Mouse (Mus musculus): ENCODE measurements at regions not wholly inside any gene's neighbourhood (a gene's known extent, or its start where the extent isn't known, plus 50 kb on each side); places are given as distances from the start of the nearest gene placed in this dataset.

DNA sequence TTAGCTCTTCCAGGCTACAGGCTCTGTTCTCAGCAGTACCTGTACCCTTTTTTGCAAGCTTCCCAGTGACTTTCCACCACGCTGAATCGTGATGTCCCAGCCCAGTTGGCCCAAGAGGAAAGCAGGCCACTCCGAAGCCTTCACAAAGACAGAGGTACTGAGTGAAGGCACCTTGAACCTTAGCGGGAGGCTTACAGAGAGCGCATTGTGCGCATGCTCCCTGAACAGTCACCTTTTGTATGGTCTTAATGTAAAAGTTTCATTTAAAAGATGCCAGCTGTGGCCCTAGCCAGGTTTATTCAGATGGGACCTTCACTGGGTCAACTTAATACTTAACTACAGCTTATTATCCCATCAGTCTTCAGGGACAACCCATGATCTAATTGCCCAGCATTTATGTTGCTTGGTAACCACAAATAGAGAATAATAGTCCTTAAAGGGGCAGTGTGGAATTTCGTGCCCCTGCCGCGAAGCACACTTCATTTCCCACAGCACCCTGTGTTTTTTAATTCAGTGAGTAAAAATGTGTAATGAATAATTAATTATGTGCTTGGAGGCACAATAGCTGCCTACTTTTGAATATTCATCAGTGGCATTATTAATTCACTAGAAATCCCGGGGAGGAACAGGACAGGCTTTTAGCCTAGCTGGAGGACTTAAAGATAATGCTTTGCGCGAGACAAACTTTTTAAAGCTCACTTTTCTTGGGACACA lies 111.3 kb upstream of the Vrk1 start:
- DNase-seq (ENCODE audit: low read depth, low spot score) = no peak

DNA sequence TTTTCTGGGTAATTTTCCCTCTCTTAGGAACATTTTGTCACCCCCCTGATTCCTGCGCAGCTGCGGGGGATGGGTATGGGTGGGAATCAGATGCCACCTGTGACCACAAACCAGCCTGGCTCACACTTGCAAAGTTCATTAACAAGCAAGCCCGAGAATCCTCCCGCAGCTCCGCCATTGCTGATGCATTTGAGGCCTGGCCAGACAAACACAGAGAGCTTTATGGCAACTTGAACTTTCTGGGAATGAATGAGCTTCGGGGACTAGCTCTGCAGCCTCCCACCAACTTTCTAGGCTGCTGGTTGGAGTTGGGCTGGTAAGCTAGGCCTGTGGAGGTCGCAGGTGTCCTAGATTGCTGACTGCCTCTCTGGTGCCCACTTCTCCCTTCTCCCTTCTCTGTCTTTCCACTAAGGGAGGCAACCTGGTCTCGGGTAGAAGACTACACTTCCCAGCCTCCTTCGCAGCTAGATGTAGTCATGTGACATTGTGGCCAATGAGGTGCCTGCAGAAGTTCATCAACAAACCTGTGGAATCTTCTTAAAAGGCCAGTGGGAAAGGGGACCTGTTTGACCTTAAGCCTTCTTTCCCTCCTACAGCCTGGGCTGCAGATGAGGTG lies 110.6 kb upstream of the Vrk1 start:
- DNase-seq (ENCODE audit: low read depth, low spot score) = no peak

DNA sequence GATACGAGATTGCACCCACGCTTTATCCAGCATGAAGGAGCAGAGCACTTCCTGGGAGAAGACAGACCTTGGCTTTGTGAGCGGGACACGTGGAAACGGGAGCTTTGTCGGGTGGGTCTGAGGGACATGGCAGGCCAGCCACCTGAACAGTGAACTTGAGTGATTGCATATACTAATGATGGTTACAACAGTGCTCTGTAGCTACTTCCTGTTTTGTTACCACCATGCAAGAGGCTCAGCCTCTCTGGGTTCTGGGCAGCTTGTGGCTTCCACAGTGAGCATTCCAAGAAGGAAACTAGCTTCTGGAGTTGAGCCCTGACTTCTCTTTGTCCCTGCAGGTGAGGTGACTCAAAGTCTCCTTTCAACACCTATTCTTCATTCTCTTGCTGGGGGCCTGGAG lies 109.5 kb upstream of the Vrk1 start:
- no peak for DNase-seq (ENCODE audit: low read depth, low spot score)

DNA sequence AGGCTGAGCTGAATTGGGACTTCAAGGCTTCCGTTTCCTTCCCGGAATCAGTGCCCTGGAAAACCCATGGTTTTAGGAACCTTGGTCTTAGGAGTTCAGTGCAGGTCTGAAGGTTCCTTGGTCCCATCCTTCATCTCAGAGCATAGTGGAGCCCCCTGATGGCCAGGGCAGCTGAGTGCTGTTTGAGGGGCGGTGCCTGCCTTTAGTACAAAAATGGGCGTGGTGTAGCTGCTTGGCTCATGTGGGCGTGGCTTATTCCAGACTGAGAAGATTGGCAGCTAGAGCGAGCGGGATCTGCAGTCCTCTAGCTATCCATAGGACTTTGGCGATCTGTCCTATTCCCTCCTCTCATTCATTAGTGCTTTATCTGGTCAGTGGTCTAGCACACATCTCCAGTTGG lies 107.0 kb upstream of the Vrk1 start:
- peak; percentile 13 for DNase-seq (ENCODE audit: low read depth, low spot score)

DNA sequence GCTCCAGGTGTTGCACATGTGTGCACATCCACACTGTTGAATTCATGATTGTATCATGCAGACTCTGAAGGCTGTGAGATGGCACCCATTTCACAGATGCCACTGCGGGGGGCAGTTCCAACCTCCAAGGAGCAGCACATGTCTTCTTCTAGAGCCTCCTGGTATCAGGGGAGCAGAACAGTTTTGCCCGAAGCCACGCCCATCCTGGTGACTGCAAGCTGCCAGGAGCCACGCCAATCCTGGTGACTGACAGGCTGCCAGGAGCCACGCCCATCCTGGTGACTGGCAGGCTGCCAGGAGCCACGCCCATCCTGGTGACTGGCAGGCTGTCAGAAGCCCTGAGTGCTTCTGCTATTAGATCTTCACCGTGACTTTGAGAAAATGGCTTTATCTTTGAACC lies 103.4 kb upstream of the Vrk1 start:
- peak; percentile 70 for DNase-seq (ENCODE audit: low read depth, low spot score)

DNA sequence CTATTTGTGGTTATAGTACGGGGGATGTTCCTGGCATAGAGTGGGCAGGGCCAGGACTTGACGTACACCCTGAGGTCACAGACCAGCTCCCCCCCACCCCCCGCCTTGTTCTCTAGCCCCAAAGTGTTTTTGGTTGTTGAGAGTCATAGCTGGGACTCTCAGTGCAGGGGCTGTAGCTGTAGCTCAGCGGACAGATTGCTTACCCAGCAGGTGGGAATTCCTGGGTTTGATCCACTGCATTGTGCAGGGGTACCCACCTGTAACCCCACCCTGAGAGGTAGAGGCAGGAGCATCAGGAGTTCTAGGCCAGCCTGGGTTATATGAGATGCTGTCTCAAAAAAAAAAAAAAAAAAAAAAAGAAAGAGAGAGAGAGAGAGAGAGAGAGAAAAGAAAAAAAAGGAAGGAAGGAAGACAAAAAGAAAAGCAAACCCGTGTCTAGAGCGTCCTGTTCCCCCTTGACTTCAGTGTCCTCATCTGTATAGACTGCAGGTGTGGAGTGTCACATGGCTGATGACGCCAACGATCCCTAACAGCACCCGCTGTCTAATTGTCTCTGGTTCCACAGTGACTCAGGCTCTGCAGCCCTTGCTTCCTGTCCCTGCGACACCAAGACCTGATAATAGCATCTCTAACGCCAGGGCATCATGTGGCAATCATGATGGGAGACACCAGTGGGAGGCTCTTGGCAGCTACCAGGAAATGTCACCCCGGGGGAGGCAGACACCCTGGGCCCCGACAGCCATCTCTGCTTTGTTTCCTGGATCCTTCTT lies 102.0 kb upstream of the Vrk1 start:
- peak; percentile 12 for DNase-seq (ENCODE audit: low read depth, low spot score)

DNA sequence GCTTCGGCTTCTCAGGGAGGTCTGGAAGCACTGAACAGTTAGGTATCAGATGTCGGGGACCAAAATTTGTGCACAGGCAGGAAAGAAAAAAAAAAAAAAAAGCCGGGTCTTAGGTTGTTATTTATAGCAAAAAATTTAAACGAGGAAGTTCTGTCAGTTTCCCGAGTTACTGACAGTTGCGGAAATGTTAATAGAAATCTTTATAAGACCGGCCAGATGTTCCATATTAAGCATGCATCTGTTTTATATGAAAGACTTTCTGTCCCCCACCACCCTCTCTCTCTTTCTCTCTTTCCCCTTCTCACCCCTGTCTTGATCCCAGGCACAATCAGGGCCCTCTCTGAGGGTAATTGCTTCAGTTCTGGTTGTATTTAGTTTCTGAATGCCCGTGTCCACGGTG lies 98.5 kb upstream of the Vrk1 start:
- no peak for DNase-seq (ENCODE audit: low read depth, low spot score)

DNA sequence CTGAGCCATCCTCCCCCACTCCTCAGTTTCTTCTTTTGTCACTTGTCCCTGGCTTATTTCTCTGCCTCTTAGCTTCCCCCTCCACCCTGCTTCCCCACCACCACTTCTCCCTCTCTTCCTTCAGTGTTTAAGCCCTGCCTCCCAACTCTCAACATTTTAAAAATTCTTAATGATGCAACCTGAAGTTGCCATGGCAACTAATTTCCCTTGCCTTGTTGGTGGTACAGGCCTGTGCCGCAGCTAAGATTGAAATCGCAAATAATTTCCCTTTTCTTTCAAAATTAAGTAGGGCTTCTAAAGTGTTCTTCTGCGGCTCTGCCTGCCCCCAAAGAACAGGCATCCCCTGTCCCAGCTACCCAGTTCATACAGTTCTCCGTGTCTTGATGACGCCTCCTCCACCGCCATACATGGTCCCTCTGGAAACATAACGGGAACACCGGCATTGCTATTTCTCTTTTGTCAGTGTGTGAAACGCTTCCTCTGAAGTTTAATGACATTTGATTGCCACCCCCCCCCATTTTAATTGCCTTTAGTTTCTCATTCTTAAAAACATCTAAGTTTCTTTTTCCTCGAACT lies 92.6 kb upstream of the Vrk1 start:
- DNase-seq (ENCODE audit: low read depth, low spot score) = no peak

DNA sequence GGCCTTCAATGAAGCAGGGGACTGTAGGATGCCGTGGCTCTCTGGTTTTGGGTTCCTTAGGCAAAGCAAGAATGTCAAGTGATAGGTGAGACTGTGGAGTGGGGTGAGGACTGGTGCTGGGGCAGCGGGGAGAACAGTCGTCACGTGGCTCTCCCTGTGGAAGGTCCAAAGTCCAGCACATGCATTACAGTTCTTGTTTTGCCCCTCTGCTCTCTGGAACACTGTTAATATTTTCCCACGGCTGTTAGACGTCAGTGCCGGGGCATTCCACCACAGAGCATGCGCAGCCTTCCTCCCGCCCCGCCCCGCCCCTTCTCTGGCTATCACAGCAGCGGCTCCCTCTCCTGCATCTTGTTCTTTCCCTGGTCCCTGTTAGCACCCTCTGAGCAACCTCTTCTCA lies 91.3 kb upstream of the Vrk1 start:
- DNase-seq (ENCODE audit: low read depth, low spot score) = no peak

DNA sequence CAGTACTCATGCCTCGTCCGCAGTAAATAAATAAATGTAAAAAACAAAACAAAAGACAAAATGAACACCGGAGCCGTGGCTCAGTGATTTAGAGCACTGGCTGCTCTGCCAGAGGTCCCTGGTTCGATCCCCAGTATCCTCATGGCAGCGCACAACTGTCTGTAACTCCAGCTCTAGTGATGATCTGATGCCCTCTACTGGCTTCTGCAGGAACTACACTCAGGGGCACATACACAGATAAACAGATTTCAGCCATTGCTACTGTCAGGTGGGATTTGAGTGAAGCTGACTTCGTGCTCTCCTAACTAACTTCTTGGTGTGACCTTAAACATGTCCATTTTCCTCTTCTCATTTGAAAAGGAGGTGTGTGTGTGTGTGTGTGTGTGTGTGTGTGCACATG lies 82.8 kb upstream of the Vrk1 start:
- DNase-seq (ENCODE audit: low read depth, low spot score) = no peak

DNA sequence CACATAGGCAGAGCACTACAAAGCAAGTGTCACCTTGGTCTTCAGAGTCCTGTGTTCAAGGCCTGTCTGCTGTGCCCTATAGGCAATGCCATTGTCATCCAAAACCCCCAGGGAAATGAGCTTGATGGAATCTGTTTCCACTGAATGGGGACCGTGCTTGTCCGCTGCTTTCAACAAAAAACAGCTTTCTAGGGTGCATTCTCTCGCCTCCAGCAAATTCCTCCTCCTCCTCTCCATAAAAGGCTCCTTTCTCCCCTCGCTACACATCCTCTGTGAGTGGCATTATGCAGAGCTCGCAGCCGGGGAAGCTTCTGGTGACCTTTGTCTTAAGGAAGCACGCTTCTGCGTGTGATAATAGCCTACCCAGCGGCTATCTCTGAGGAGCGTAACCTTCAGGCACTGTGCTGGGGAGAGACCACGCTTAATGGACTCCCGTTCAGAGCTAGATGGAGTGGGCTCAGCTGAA lies 80.5 kb upstream of the Vrk1 start:
- DNase-seq (ENCODE audit: low read depth, low spot score) = no peak

DNA sequence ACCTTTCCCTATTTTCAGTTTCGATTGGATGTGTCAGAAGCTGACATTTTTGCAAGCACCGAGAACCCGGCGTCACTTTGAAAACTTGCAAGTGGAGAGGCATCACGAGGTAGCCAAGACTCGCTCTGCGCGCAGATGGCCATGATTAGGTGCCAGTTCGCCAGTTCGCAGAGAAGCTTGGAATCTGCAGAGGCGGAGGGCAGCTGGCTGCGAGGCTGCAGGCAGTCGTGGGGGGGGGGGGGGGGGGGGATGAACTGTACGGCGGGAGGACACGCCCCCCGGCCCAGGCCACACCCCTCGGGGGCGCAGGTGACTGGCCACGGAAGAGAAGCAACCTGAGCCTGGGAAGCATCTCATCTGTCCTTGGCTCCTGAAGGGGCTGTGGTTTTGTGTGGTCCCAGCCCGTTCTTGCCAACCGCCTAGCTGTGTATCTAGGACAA lies 74.6 kb upstream of the Vrk1 start:
- peak; percentile 29 for DNase-seq (ENCODE audit: low read depth, low spot score)

DNA sequence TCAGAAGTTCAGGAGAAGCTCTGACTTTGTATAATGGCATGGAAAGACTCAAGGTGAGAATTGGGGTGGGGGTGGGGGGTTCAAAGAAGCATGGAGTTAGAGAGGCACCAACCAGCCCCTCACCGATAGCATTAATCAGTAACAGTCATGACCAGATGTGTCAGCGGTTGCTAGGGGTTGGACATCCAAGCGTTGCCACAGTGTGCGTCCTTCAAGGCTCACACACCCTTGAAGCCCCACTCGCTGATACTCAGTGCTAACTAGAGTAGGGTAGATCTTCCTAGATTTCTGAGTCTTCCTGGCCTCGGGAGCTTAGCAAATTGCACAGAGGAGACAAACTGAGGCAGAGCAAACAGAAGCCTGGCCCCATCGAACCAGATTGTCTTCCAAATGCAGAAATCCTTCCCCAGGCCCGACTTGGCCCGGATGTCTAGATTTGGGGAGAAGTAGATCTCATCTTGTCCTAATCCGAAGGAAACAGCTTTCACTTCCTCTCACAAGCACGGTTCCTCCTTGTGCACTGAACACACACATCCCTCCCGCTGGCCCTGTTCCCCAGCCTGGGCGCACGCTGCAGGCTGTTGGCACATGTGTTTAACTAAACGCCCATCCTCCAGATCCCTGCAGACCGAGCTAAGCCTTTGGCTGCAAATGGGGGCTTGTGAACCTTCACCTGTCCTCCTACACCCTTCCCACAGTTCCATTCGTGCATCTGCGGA lies 73.1 kb upstream of the Vrk1 start:
- no peak for DNase-seq (ENCODE audit: low read depth, low spot score)

DNA sequence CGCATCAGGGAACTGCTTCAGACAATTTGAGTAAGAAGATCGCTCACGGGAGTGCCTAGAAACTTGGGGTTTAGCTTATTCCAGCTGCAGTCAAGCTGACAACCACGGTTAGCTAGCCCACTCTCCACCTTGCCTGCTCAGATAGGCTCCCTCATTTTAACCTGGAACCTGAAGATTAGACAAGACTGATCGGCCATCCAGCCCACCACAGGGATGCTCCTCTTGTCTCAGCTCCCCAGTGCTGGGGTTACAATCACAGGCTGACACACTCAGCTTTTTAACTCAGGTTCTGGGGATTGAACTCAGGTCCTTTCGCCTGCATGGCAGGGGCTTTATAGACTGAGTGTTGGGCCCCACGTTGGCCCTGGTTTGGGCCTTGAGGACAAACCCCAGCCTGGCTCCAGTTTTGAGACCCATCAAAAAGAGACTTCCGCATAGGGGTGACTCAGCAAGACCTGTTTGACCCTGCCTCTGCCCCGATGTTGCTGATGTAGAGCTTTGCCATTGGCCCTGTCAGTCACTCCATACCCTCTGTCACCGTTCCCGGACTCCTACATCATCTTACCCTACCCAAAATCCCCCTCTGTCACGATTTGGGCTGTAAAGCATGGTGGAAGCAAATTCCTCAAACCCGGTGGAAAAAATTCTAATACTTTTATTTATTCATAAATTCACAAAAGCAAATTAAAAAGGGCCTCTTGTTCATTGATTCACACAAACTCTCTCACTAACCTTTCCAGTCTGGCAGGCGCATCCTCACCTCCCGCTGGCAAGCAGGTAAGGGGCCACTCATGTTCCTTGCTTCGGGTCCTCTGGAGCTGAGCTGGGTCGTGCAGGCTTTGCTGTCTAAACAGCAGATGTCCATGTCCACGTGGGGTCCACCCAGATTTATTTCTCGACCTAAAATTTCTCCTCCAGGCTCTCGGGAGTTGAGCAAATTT lies 67.6 kb upstream of the Vrk1 start:
- DNase-seq (ENCODE audit: low read depth, low spot score) = no peak

DNA sequence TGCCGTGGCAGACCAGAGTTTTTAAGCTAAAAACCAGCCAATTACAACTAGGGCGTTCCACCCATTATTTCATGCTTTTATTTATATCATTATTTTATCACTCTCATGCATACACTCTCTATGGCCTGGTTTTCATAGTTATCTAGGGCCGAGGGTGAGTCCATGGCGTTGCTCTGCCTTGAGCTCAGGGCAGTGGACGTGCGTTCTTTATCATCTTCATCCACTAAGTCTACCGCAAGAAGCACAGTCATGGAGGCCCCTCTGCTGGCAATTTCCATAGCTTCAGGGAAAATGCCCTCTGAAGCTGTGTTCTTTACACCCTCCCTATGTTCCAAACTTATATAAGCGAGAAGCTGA lies 67.0 kb upstream of the Vrk1 start:
- DNase-seq (ENCODE audit: low read depth, low spot score) = no peak

DNA sequence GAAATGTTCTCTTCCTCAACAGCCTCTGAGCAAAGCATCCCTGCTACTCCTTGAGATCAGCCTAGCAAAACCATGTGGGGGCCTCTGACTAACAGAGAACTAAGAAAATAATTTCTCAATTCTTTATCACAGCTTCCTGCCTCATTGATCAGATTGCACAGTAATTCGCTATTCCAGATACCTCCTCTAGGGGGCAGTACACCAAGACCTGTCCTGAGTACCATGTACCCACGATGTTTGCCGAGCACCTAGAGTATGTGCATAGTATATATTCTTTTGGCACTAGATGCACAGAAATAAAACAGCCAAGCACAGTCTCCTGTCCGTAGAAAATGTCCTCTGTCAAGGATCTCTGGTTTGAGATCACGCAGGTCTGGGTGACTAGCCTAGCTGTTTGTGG lies 62.7 kb upstream of the Vrk1 start:
- peak; percentile 51 for DNase-seq (ENCODE audit: low read depth, low spot score)

DNA sequence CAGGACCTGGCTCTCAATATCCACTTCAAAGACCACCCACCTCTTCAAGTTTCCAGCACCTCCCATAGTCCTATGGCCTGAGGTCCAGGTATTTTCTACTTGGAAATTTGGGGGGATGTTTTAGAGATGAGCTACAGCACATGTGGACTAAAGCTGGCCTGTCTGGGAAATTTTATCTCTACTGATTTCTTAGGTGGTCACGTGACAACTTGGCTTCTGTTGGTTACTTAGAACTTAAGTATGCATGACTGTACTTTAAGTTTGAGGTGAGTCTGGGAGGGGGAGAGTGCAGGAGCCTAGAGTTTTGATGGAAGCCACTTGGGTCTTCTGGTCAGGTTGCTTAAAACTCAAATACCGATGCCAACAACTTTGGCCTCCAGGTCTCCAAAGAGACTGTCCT lies 61.7 kb upstream of the Vrk1 start:
- DNase-seq (ENCODE audit: low read depth, low spot score) = no peak

DNA sequence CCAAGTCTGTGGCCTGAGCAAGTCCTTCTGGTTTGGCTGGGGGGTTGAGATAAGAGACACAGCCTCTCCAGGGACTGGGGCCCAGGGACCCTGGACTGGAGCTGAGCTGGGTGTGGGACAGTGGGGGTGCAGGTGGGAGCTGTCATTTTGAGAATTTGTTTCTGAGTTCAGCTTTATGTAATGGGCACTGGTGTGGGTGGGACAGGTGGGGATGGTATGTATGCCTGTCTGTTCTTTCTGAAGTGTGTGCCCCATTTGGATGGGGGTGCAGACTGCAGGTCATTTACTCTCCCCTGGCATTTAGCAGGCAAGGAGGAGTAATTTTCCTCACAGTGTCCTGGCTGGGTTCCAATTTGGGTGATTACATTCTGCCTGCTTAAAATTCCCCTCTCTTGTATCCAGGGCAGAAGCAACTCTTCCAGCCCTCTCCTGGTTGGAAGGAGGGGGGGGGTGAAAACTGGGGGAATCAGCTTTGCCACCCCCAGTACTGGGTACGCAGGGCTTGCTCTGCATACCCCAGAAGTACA lies 54.2 kb upstream of the Vrk1 start:
- no peak for DNase-seq (ENCODE audit: low read depth, low spot score)

DNA sequence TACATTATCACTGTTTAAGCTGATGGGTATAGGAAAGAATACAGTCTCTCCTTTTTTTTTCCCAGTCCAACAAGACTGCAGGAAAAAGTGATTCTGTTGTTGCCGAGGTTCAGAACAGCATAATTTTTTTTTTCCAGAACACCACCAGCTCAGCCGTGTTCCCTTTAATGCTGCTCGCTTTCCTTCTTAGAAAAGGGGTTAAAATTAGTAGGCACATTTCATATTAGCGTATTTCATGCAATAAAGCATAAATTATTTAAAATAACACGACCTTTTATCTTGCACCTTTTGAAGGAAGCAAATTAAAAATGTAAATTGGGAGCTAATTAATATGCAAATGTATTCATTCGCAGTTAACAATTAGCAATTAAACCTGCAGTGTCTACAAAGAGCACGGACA lies 50.3 kb upstream of the Vrk1 start:
- DNase-seq (ENCODE audit: low read depth, low spot score) = no peak

All from CD4-positive, CD25-positive, alpha-beta regulatory T cell, adult 2 months (primary cell).